17 mouse cellular contexts compared by ENCODE assay signal in genomic region chr10:69696019-69696418, GRCm38 (mm10).
DNase-seq lines count a peak whose midpoint lies in the region; TF ChIP-seq lines count a peak whose summit lies in the region.
"Had no signal": no experiment of that assay in that cellular context is flagged by ENCODE, and none has a peak within 500 bp of the region (broad histone marks: within the 10 kb centered on the region; RNA-seq: fewer than 3 reads in every experiment).

No protein-coding gene starts in this region.

- H3K27ac ChIP-seq in gastrocnemius, adult 2 months, result no peak overlapping the region
- H3K27ac ChIP-seq: forebrain, embryonic 10.5 days; heart, embryonic 10.5 days; limb, embryonic 13.5 days; midbrain, embryonic 15.5 days; neural tube, embryonic 12.5 days had no signal

- no peak overlapping the region for H3K4me3 ChIP-seq in gastrocnemius, adult 2 months
- H3K4me3 ChIP-seq: forebrain, embryonic 10.5 days; heart, embryonic 10.5 days; limb, embryonic 13.5 days; midbrain, embryonic 15.5 days; neural tube, embryonic 12.5 days had no signal

- TF ChIP-seq CTCF in gastrocnemius, adult 2 months (IDR thresholded peaks at IDR 0.05), result no peak

- intact Hi-C loops in gastrocnemius, adult 2 months (cut with DNase I), result no loop called here

- peak; percentile 28 for DNase-seq in gastrocnemius, adult 2 months
- no peak for DNase-seq in gastrocnemius, adult 8-10 months (ENCODE audit: low spot score in 2 of 2)
- DNase-seq in kidney, postnatal 25 days, result peak; percentile 29 to 65
- no peak for DNase-seq in kidney, postnatal 4 days
- DNase-seq in cerebellum, adult 11 months, result peak; percentile 89
- peak; percentile 84 to 88 for DNase-seq in cerebellum, postnatal 36 days
- DNase-seq in embryo, embryonic 10.5 days (ENCODE audit: low spot score), result no peak
- DNase-seq in frontal cortex, postnatal 10 days (ENCODE audit: low spot score in 2 of 2), result no peak
- DNase-seq: adrenal gland, adult 2 months; heart, postnatal 36 days; lung, postnatal 4 days; thymus, postnatal 4 days had no signal

Comparison
In these comparisons a context has a peak if more than half of its experiments do, and no peak if none do; other contexts are left out.
1. DNase-seq: peak in gastrocnemius, adult 2 months (single experiment), kidney, postnatal 25 days (2 of 2), cerebellum, adult 11 months (single experiment) and cerebellum, postnatal 36 days (2 of 2); none in gastrocnemius, adult 8-10 months (0 of 2), kidney, postnatal 4 days (0 of 2), embryo, embryonic 10.5 days (single experiment) and frontal cortex, postnatal 10 days (0 of 2).